Mouse (Mus musculus) telencephalon, adult 2 months (tissue): ENCODE results near the gene Map3k5.
"Not testable (repeated sequence)": the region's sequence is repeated elsewhere in the genome, so short reads cannot be mapped to it uniquely, and the experiment has no call there.

Source experiments
- DNase-seq: peaks from one replicate; pipeline ENCODE4 v3.0.0-alpha.2; 2011; ENCODE audit warnings: low read depth, low spot score

Map3k5 gene

GRCm38 (mm10) chr10:19934384-19935294, at the start of gene Map3k5:
Gene Map3k5 (plus strand): TSS chr10:19934472.
- no peak for DNase-seq

GRCm38 (mm10) chr10:19886249-19886648, 48.0 kb upstream of the Map3k5 start:
- no peak for DNase-seq

- DNase-seq = peak; percentile 32
Observed at GRCm38 (mm10) chr10:19889908-19890307, 44.4 kb upstream of the Map3k5 start.

DNA sequence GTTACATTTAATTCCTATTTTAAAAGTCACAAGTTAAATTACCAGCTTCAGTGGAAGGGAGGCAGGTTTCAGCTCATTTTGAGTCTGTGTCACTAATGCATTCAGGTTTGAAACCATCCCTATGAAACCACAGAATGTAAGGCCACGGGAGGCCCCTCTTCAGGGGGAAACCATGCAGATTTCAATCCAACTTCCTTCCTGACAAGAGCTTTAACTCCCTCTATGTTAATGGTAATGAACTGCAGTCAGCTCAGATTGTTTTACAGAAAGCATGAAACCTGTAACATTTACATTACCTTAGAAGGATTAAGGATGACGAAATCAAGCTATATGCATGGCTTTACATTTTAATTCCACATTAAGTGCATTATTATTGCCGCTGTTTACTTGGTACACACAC, 42.6 kb upstream of the Map3k5 start:
- no peak for DNase-seq

- no peak for DNase-seq
Observed at GRCm38 (mm10) chr10:19893146-19893545, 41.1 kb upstream of the Map3k5 start.

GRCm38 (mm10) chr10:19893976-19894375, 40.3 kb upstream of the Map3k5 start:
- peak; percentile 24 for DNase-seq

DNA sequence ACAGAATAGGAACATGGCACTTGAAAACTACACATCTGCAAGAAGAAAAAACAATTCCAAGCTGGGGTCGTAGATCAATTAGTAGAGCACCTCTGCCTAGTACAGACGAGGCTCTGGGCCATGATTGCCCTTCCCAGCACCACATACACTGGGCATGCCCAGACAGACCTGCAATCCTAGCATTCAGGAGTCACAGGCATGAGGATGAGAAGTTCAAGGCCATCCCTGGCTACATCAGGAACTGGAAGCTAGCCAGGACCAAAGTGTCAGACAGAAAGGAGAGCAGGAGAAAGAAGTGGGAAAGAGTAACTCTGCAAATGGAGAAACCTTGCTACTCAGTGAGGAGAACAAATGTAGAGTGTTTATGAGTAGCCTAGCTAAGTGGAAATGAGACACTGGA, 34.1 kb upstream of the Map3k5 start:
- no peak for DNase-seq

DNA sequence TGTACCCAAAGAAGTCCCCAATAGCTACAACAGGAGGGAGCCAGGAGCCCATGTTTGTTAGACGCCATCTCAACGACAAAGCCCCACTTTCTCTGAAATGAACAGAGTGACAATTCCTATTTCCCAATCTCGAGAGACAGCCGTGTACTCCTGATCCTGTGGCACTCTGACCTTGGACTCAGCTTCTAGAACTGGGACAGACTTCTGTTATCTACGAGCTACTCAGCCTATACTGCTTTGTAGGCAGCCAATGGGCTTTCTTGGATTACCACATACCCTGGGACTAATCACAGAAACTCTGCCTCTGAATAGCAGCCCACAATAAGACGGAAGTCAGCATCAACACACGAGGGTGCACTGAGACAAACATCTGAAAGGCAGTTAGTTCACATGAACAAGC, 32.3 kb upstream of the Map3k5 start:
- no peak for DNase-seq

DNA sequence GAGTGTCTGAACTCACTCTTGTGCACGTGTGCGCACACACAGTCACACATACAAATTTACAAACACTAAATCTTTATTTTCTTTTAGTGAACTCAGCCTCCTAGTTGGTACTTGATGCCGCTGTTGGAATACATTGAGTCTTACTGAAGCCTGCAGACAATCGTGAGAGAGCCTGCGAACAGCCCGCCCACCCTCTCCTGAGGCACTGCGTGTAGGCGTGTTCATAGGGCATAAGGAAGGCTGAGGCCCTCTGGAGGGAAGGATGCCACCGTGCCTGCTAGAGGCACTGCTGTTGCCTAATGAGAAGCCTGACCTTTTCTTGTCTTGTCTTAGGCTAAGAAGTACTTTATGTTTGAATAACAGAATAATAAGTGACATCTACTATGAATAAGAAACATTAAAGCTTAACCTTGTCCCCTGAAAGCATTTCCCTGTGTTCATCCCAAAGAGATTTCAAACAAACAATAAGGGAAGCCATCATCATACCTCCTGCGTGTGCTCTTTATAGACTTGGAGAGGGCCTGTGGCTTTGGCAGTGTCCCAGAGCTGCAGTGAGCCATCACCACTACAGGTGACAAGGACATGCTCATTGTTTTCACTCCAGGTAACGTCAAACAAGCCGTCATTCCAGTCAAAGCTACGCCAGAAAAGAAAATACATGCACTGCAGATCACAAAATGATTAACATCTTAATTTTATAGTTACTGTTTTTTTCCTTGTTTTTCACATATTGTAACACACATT, 30.0 kb upstream of the Map3k5 start:
- DNase-seq = peak; percentile 72

GRCm38 (mm10) chr10:19907246-19907804, 26.9 kb upstream of the Map3k5 start, which contains the start of gene Pex7:
Gene Pex7 (minus strand): TSS chr10:19907689.
- peak; percentile 95 for DNase-seq

- no peak for DNase-seq
Observed at GRCm38 (mm10) chr10:19908076-19908475, 26.2 kb upstream of the Map3k5 start.

GRCm38 (mm10) chr10:19910516-19910915, 23.8 kb upstream of the Map3k5 start:
- DNase-seq = no peak

GRCm38 (mm10) chr10:19911583-19911982, 22.7 kb upstream of the Map3k5 start:
- no peak for DNase-seq

DNA sequence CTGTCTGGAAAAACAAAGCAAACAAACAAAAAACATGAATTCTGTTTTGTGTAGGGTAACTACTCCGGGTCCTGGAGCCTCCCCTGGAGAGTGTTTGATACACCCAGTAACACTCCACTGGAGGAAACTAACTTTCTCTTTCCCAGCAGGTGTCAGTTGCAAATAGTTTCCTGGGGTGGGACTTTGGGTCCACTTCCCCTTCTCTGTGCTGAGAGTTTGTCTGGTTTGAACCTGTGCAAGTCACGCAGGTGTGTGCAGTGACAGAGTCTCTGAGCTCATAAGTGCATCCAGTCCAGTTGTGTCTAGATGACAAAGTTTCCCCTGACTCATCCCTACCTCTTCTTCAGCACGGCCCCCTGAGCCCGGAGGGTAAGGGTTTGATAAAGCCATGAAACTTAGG, 20.5 kb upstream of the Map3k5 start:
- no peak for DNase-seq

- peak; percentile 72 for DNase-seq
Observed at GRCm38 (mm10) chr10:19915301-19915700, 19.0 kb upstream of the Map3k5 start.

- no peak for DNase-seq
Observed at GRCm38 (mm10) chr10:19922410-19922809, 11.9 kb upstream of the Map3k5 start.

GRCm38 (mm10) chr10:19924256-19924655, 10.0 kb upstream of the Map3k5 start:
- no peak for DNase-seq

GRCm38 (mm10) chr10:19926391-19926897, 7.8 kb upstream of the Map3k5 start:
- not testable (repeated sequence) for DNase-seq

GRCm38 (mm10) chr10:19928205-19928604, 6.1 kb upstream of the Map3k5 start:
- DNase-seq = no peak

DNA sequence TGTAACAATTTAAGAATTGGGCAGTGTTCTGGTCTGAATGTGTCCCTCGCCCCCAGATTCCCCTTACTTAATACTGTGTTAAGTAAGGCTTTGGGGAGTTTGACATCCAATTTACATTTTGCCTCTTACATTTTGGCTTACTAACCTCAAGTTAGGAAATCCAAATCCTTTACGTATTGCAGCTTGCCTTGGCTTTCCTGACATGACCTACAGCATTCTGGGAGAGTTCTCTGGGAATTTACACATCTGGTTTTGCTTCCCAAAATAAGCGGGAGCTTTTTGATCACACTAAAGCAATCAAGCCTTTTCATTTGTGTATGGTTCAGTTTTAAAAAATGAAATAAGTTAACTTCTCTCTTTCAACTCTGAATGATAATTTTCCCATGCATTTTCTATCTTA, 1.3 kb upstream of the Map3k5 start:
- DNase-seq = no peak

DNA sequence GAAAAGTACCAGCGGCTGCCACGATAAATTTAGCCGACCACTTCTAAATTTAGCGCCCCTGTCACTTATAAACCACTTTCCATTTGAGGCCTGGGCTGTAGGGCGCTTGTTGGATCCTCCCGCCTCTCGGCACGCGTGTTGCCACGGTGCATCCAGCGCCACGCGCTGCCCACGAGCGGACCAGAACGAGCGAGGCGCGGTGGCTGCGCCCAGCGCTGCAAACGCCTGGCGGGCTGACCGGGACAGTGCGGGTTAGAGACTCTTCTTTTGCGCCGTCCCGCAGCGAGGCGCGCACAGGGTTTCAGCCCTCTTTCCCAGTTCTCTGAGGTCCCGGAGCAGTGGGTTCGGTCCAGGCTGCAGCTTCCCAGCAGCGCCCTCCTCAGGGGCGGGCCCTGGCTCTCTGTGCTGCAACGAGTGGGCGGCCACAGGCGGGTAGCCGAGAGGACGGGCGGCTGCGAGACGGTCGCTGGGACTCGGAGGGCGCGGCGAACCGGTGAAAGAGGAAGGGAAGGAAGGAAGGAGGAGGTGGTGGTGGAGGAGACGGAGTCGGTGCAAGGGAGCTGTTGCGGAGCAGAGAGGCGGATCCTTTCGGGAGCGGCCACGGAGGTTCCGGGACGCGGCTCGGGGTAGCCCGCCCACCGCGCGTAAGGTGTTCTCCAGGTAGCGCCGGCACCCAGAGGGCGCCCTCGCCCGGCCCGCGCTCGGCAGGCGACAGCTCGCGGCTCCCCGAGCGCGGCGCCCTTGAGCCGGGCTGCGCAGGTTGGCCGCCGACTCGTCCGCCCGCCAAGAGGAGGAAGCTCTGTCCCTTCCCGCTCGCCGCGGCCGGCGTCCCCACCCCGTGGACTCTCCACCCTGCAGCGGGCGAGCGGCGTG, 525 bp upstream of the Map3k5 start:
- no peak for DNase-seq
